ENCODE assay signal across 35 mouse cellular contexts in genomic region chr7:24605561-24605960, GRCm38 (mm10). TPM values are rescaled to one million over a fixed set of nuclear protein-coding genes. Genes with fewer than 3 reads are reported as not detected.
DNase-seq lines count a peak whose midpoint lies in the region; ATAC-seq and TF ChIP-seq lines count a peak whose summit lies in the region.
"Had no signal": no experiment of that assay in that cellular context is flagged by ENCODE, and none has a peak within 500 bp of the region (broad histone marks: within the 10 kb centered on the region; RNA-seq: fewer than 3 reads in every experiment).

No protein-coding gene starts in this region.

- TF ChIP-seq POLR2A in liver, adult 2 months (IDR thresholded peaks at IDR 0.05; ENCODE audit: extremely low read depth, insufficient read depth, low read length) = no peak
- TF ChIP-seq POLR2A in kidney, adult 2 months (IDR thresholded peaks at IDR 0.05; ENCODE audit: low read depth, low read length) = no peak

- peaks cover 5% of the 10 kb centered on the region; the same call in 1 of the 2 replicates for H3K4me1 ChIP-seq in embryonic facial prominence, embryonic 14.5 days (ENCODE audit: control insufficient read depth, insufficient read depth, low read length)
- peaks cover 9% of the 10 kb centered on the region for H3K4me1 ChIP-seq in embryonic facial prominence, embryonic 10.5 days
- H3K4me1 ChIP-seq in liver, adult 2 months (ENCODE audit: control insufficient read depth, insufficient read depth, low read length) = peaks cover 18% of the 10 kb centered on the region
- H3K4me1 ChIP-seq in liver, embryonic 12.5 days = peaks cover 20% of the 10 kb centered on the region
- peaks cover 4% of the 10 kb centered on the region; the same call in 1 of the 2 replicates for H3K4me1 ChIP-seq in kidney, adult 2 months (ENCODE audit: control insufficient read depth, insufficient read depth, low read length)

- peak; percentile 39 for DNase-seq in embryonic facial prominence, embryonic 14.5 days (ENCODE audit: low spot score)
- no peak for DNase-seq in embryonic facial prominence, embryonic 10.5 days (ENCODE audit: low spot score)
- peak; percentile 86 for DNase-seq in liver, adult 2 months (ENCODE audit: extremely low read depth, low read depth, low spot score)
- peak; percentile 13 for DNase-seq in Muller cell, postnatal 12 days (ENCODE audit: inconsistent ontology term)
- peak; percentile 31 for DNase-seq in brain, adult 2 months (ENCODE audit: low read depth, low spot score)
- DNase-seq in kidney, adult 2 months = no peak
- DNase-seq in right cerebral cortex, adult 2 months (ENCODE audit: low spot score in 2 of 2) = no peak
- DNase-seq: adrenal gland, adult 8-10 months; adrenal gland, postnatal 25 days; B cell, adult 2 months; cerebellum, adult 2 months; cerebellum, adult 9-11 months; cerebellum, postnatal 36 days; embryo, embryonic 11 days; forebrain, postnatal 0 days; gastrocnemius, postnatal 10 days; gastrocnemius, postnatal 36 days; heart, adult 2 months; heart, postnatal 14 days; heart, postnatal 4 days had no signal

- no peaks in the 10 kb centered on the region for H3K9me3 ChIP-seq in embryonic facial prominence, embryonic 14.5 days (ENCODE audit: control insufficient read depth, low read length)
- no peaks in the 10 kb centered on the region for H3K9me3 ChIP-seq in embryonic facial prominence, embryonic 10.5 days
- no peaks in the 10 kb centered on the region for H3K9me3 ChIP-seq in liver, embryonic 12.5 days (replicated peaks)
- H3K9me3 ChIP-seq: embryonic facial prominence, embryonic 15.5 days; forebrain, embryonic 12.5 days; G1E; heart, embryonic 10.5 days; heart, embryonic 13.5 days had no signal

- H3K4me3 ChIP-seq in embryonic facial prominence, embryonic 14.5 days (ENCODE audit: low read depth, low read length) = no peak overlapping the region
- H3K4me3 ChIP-seq in embryonic facial prominence, embryonic 10.5 days = no peak overlapping the region
- H3K4me3 ChIP-seq in liver, adult 2 months (ENCODE audit: insufficient read depth, low read depth, low read length) = no peak overlapping the region
- H3K4me3 ChIP-seq in liver, embryonic 12.5 days = no peak overlapping the region
- no peak overlapping the region for H3K4me3 ChIP-seq in kidney, adult 2 months (ENCODE audit: insufficient read depth, low read depth, low read length)
- H3K4me3 ChIP-seq: embryonic facial prominence, embryonic 15.5 days; forebrain, embryonic 12.5 days; heart, adult 2 months; heart, embryonic 10.5 days; heart, embryonic 13.5 days had no signal

- no peak overlapping the region for H3K27ac ChIP-seq in embryonic facial prominence, embryonic 14.5 days (replicated peaks; ENCODE audit: low read depth, low read length)
- no peak overlapping the region for H3K27ac ChIP-seq in embryonic facial prominence, embryonic 10.5 days (replicated peaks)
- peak overlapping the region; percentile 74 for H3K27ac ChIP-seq in liver, adult 2 months (replicated peaks; ENCODE audit: insufficient read depth, low read depth, low read length)
- H3K27ac ChIP-seq in liver, embryonic 12.5 days = no peak overlapping the region
- no peak overlapping the region for H3K27ac ChIP-seq in kidney, adult 2 months (ENCODE audit: insufficient read depth, low read depth, low read length)
- H3K27ac ChIP-seq: embryonic facial prominence, embryonic 15.5 days; forebrain, embryonic 12.5 days; heart, adult 2 months; heart, embryonic 10.5 days; heart, embryonic 13.5 days; hindbrain, embryonic 14.5 days; hindbrain, postnatal 0 days had no signal

- WGBS in embryonic facial prominence, embryonic 14.5 days = 83% methylated on average over 7 of the region's 7 CpGs
- WGBS in embryonic facial prominence, embryonic 10.5 days = 87% methylated on average over 7 of the region's 7 CpGs
- 31% methylated on average over 7 of the region's 7 CpGs for WGBS in liver, adult 2 months
- WGBS in liver, embryonic 12.5 days (ENCODE audit: insufficient replicate concordance) = 78% methylated on average over 7 of the region's 7 CpGs
- WGBS in kidney, adult 2 months = 74% methylated on average over 7 of the region's 7 CpGs

- H3K79me2 ChIP-seq in liver, adult 2 months (ENCODE audit: control insufficient read depth, insufficient read depth, low read length) = no peaks in the 10 kb centered on the region

- H3K9ac ChIP-seq in embryonic facial prominence, embryonic 14.5 days (ENCODE audit: low read depth, low read length) = no peak overlapping the region
- 0 out of 2 replicates have a peak overlapping the region, but pooled peaks have one; percentile 14 for H3K9ac ChIP-seq in liver, adult 2 months (ENCODE audit: low read depth, low read length)
- no peak overlapping the region for H3K9ac ChIP-seq in liver, embryonic 12.5 days
- H3K9ac ChIP-seq: embryonic facial prominence, embryonic 15.5 days; forebrain, embryonic 12.5 days; forebrain, postnatal 0 days; heart, embryonic 13.5 days; hindbrain, embryonic 14.5 days had no signal

- TF ChIP-seq CTCF in liver, adult 2 months (IDR thresholded peaks at IDR 0.05; ENCODE audit: low read depth, low read length) = no peak
- TF ChIP-seq CTCF in kidney, adult 2 months (conservative IDR thresholded peaks at IDR 0.05; ENCODE audit: insufficient read depth, insufficient read length, low read depth, low read length) = no peak

- H3K27me3 ChIP-seq in embryonic facial prominence, embryonic 14.5 days (replicated peaks; ENCODE audit: control insufficient read depth, insufficient read depth, low read length) = peaks cover 13% of the 10 kb centered on the region
- peaks cover 25% of the 10 kb centered on the region for H3K27me3 ChIP-seq in embryonic facial prominence, embryonic 10.5 days (replicated peaks; ENCODE audit: low read depth, poor library complexity, severe bottlenecking)
- H3K27me3 ChIP-seq in liver, adult 2 months (ENCODE audit: control insufficient read depth, insufficient read depth, low read length) = no peaks in the 10 kb centered on the region
- peaks cover 14% of the 10 kb centered on the region for H3K27me3 ChIP-seq in liver, embryonic 12.5 days (replicated peaks)
- no peaks in the 10 kb centered on the region for H3K27me3 ChIP-seq in kidney, adult 2 months (replicated peaks; ENCODE audit: control insufficient read depth, insufficient read depth, low read length)
- H3K27me3 ChIP-seq: CH12.LX had no signal

- H3K36me3 ChIP-seq in embryonic facial prominence, embryonic 14.5 days (ENCODE audit: control insufficient read depth, insufficient read depth, low read length) = no peaks in the 10 kb centered on the region
- no peaks in the 10 kb centered on the region for H3K36me3 ChIP-seq in embryonic facial prominence, embryonic 10.5 days (replicated peaks)
- no peaks in the 10 kb centered on the region for H3K36me3 ChIP-seq in liver, adult 2 months (ENCODE audit: control insufficient read depth, insufficient read depth, low read length)
- H3K36me3 ChIP-seq in liver, embryonic 12.5 days = no peaks in the 10 kb centered on the region
- no peaks in the 10 kb centered on the region for H3K36me3 ChIP-seq in kidney, adult 2 months (ENCODE audit: control insufficient read depth, insufficient read depth, low read length)
- H3K36me3 ChIP-seq: embryonic facial prominence, embryonic 15.5 days; forebrain, embryonic 12.5 days; heart, embryonic 13.5 days had no signal

- ATAC-seq in embryonic facial prominence, embryonic 14.5 days (ENCODE audit: low read depth) = no peak
- ATAC-seq in liver, embryonic 12.5 days = no peak
- ATAC-seq: activated CD4-positive, CD25-positive, alpha-beta regulatory T cell, adult 4 months; forebrain, postnatal 0 days; hindbrain, postnatal 0 days; inflammation-experienced regulatory T-cells, adult 6 months; intestine, embryonic 16.5 days had no signal

- H3K4me2 ChIP-seq in embryonic facial prominence, embryonic 14.5 days (ENCODE audit: low read depth, low read length) = no peak overlapping the region
- no peak overlapping the region for H3K4me2 ChIP-seq in liver, embryonic 12.5 days
- H3K4me2 ChIP-seq: embryonic facial prominence, embryonic 15.5 days; forebrain, embryonic 12.5 days; heart, embryonic 13.5 days; hindbrain, embryonic 14.5 days had no signal

RNA-seq across cellular contexts. Expression of gene Phldb3, which starts 5.0 kb away (rescaled TPM):
- polyA plus RNA-seq in embryonic facial prominence, embryonic 14.5 days (2014; fragmentation: Nextera tagmentation; extraction: Ambion mirVana) = 0.43 and 0.60 TPM in 2 replicates
- polyA plus RNA-seq in embryonic facial prominence, embryonic 10.5 days (2016; fragmentation: Nextera tagmentation; extraction: Ambion mirVana) = 0.10 TPM in 1 of 2 replicates, not detected in the other
- total RNA-seq in liver, adult 2 months (2014; rRNA removed) = 1.4 and 1.5 TPM in 2 replicates
- 3.4 and 3.5 TPM in 2 replicates for polyA plus RNA-seq in liver, adult 2 months (2012; rRNA removed)
- 0.08 and 0.22 TPM in 2 replicates for polyA plus RNA-seq in liver, embryonic 12.5 days (2016; fragmentation: Nextera tagmentation; extraction: Ambion mirVana)
- polyA plus RNA-seq in kidney, adult 2 months (2012; rRNA removed) = 2.8 and 3.1 TPM in 2 replicates
- total RNA-seq: forebrain, postnatal 0 days had no signal
- polyA plus RNA-seq: forebrain, embryonic 12.5 days; forebrain, postnatal 0 days; heart, embryonic 10.5 days; heart, embryonic 13.5 days; hindbrain, embryonic 14.5 days; hindbrain, postnatal 0 days had no signal

RNA-seq across cellular contexts. Expression of gene Zfp575, which starts 18.1 kb away (rescaled TPM):
- 4.3 and 4.6 TPM in 2 replicates for polyA plus RNA-seq in embryonic facial prominence, embryonic 14.5 days (2014; fragmentation: Nextera tagmentation; extraction: Ambion mirVana)
- polyA plus RNA-seq in embryonic facial prominence, embryonic 10.5 days (2016; fragmentation: Nextera tagmentation; extraction: Ambion mirVana) = 2.0 and 2.1 TPM in 2 replicates
- not detected in 2 replicates for total RNA-seq in liver, adult 2 months (2014; rRNA removed)
- 0.02 TPM in 1 of 2 replicates, not detected in the other for polyA plus RNA-seq in liver, adult 2 months (2012; rRNA removed)
- polyA plus RNA-seq in liver, embryonic 12.5 days (2016; fragmentation: Nextera tagmentation; extraction: Ambion mirVana) = 0.41 and 0.57 TPM in 2 replicates
- polyA plus RNA-seq in kidney, adult 2 months (2012; rRNA removed) = 0.11 and 0.15 TPM in 2 replicates
- polyA plus RNA-seq: G1E had no signal

RNA-seq across cellular contexts. Expression of gene Ethe1, which starts 18.2 kb away (rescaled TPM):
- polyA plus RNA-seq in embryonic facial prominence, embryonic 14.5 days (2014; fragmentation: Nextera tagmentation; extraction: Ambion mirVana) = 25.5 and 25.6 TPM in 2 replicates
- polyA plus RNA-seq in embryonic facial prominence, embryonic 10.5 days (2016; fragmentation: Nextera tagmentation; extraction: Ambion mirVana) = 26.3 and 27.3 TPM in 2 replicates
- total RNA-seq in liver, adult 2 months (2014; rRNA removed) = 71.1 and 91.4 TPM in 2 replicates
- 227 and 244 TPM in 2 replicates for polyA plus RNA-seq in liver, adult 2 months (2012; rRNA removed)
- 15.1 and 17.0 TPM in 2 replicates for polyA plus RNA-seq in liver, embryonic 12.5 days (2016; fragmentation: Nextera tagmentation; extraction: Ambion mirVana)
- 172 and 173 TPM in 2 replicates for polyA plus RNA-seq in kidney, adult 2 months (2012; rRNA removed)

RNA-seq across cellular contexts. Expression of gene Lypd3, which starts 30.8 kb away (rescaled TPM):
- polyA plus RNA-seq in embryonic facial prominence, embryonic 14.5 days (2014; fragmentation: Nextera tagmentation; extraction: Ambion mirVana) = 24.7 TPM in 2 replicates
- polyA plus RNA-seq in embryonic facial prominence, embryonic 10.5 days (2016; fragmentation: Nextera tagmentation; extraction: Ambion mirVana) = 1.1 and 1.5 TPM in 2 replicates
- not detected in 2 replicates for total RNA-seq in liver, adult 2 months (2014; rRNA removed)
- polyA plus RNA-seq in liver, adult 2 months (2012; rRNA removed) = not detected in 2 replicates
- not detected in 2 replicates for polyA plus RNA-seq in liver, embryonic 12.5 days (2016; fragmentation: Nextera tagmentation; extraction: Ambion mirVana)
- 0.06 and 0.67 TPM in 2 replicates for polyA plus RNA-seq in kidney, adult 2 months (2012; rRNA removed)
- total RNA-seq: CH12.LX; G1E; gastrocnemius, postnatal 10 days; gastrocnemius, postnatal 36 days; granulocyte monocyte progenitor cell, adult 5-6 weeks; heart, adult 2 months; heart, postnatal 14 days; heart, postnatal 4 days had no signal
- polyA plus RNA-seq: activated CD4-positive, CD25-positive, alpha-beta regulatory T cell, adult 4 months; cortical plate, adult 2 months; frontal cortex, adult 2 months; G1E; heart, adult 2 months; inflammation-experienced regulatory T-cells, adult 6 months had no signal

RNA-seq across cellular contexts. Expression of gene Xrcc1, which starts 59.5 kb away (rescaled TPM):
- 88.4 and 97.9 TPM in 2 replicates for polyA plus RNA-seq in embryonic facial prominence, embryonic 14.5 days (2014; fragmentation: Nextera tagmentation; extraction: Ambion mirVana)
- 169 TPM in 2 replicates for polyA plus RNA-seq in embryonic facial prominence, embryonic 10.5 days (2016; fragmentation: Nextera tagmentation; extraction: Ambion mirVana)
- total RNA-seq in liver, adult 2 months (2014; rRNA removed) = 4.8 and 7.4 TPM in 2 replicates
- 12.6 and 17.1 TPM in 2 replicates for polyA plus RNA-seq in liver, adult 2 months (2012; rRNA removed)
- 61.5 and 63.0 TPM in 2 replicates for polyA plus RNA-seq in liver, embryonic 12.5 days (2016; fragmentation: Nextera tagmentation; extraction: Ambion mirVana)
- polyA plus RNA-seq in kidney, adult 2 months (2012; rRNA removed) = 29.0 and 31.2 TPM in 2 replicates

Comparison
In these comparisons a context has a peak if more than half of its experiments do, and no peak if none do; other contexts are left out.
1. DNase-seq: peak in embryonic facial prominence, embryonic 14.5 days (single experiment), liver, adult 2 months (single experiment), Muller cell, postnatal 12 days (single experiment) and brain, adult 2 months (single experiment); none in embryonic facial prominence, embryonic 10.5 days (single experiment), kidney, adult 2 months (single experiment) and right cerebral cortex, adult 2 months (0 of 2).